Mouse (Mus musculus): ENCODE results near the gene Ube2o.

GRCm38 (mm10) chr11:116513531-116514038 is 67.7 kb downstream of the Ube2o start:
- TF ChIP-seq POLR2A (IDR thresholded peaks at IDR 0.05; ENCODE audit: insufficient read depth, low read length) (no peak), CTCF (IDR thresholded peaks at IDR 0.05; ENCODE audit: low read depth, low read length) (no peak)

Data from ES-Bruce4 (cell line).